Mouse (Mus musculus) gastrocnemius, postnatal 25 days (tissue): ENCODE measurements around the gene Arl5c. TPM values are rescaled to one million over a fixed set of nuclear protein-coding genes. Genes with fewer than 3 reads are reported as not detected.

Experiments
- DNase-seq: peaks from one replicate; pipeline ENCODE4 v3.0.0; 2022
- long read RNA-seq, 2 experiments: library from polyadenylated mRNA; stranded (forward); transcript quantifications; one replicate each; pipeline ENCODE4 v2.0.0; 2021
- total RNA-seq, 2 experiments: library from RNA; stranded (reverse); gene quantifications; 1 replicate in 1 of 2; 2 replicates in 1 of 2; pipeline ENCODE4 v1.2.3; 2021

Gene Arl5c
- under 1 TPM in 1 of 2 experiments, not detected in 1; 0.27 TPM for total RNA-seq
- long read RNA-seq, experiment 1 = 0 reads
- long read RNA-seq, experiment 2 = 0 reads

DNA sequence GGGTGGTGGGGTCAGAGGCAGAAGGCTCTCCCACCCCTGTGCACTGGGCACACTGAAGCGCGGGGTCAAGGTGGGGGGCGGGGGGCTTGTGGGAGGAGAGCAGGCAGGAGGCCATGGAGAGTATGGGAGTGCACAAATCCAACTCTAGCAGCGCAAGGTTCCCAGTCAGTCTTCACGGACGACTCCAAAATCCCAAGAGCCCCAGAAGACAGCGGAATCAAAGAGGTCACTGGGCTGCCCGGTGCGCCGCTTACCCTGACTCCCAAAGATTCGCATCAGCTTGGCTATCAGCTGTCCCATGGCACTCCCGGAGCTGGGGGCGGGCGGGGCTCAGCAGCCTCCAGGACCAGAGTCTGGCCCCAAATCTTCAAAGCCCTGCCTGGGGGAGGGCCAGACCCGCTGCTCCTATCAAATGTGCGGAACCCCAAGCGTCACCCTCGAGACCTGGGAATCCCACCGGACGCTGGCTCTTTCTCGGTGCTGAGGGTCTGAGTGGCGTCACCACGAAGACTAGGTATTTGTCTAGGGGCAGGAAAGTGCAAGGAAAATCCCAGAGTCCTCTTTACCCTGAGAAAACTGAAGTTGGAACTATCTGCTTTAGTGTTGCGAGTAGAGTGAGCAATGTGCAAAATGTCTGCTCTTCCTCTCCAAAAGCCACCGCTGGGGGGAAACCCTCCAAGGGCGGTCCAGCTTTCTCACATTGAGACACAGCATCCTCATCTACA, at the start of gene Arl5c:
Gene Arl5c, minus strand, starts transcription at position 618 of the 725 bp plus-strand sequence.
- peak; percentile 55 for DNase-seq

DNA sequence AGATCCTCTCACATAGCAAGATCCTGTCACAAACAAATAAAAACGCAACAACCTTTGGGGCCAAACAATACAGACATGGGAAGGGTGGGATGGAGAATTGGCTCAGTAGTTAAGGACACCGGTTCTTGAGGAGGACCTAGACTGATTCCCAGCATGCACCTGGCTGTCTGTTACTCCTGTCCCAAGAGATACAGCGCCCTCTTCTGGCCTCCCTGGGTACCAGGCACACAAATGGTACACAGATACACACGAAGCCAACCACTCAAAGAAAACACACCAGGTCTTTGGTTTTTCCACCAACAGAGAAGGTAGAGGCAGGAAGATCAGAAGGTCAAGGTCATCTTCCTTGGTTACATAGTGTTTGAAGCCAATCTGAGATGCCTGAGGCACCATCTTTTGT, 49.6 kb upstream of the Arl5c start:
- no peak for DNase-seq

DNA sequence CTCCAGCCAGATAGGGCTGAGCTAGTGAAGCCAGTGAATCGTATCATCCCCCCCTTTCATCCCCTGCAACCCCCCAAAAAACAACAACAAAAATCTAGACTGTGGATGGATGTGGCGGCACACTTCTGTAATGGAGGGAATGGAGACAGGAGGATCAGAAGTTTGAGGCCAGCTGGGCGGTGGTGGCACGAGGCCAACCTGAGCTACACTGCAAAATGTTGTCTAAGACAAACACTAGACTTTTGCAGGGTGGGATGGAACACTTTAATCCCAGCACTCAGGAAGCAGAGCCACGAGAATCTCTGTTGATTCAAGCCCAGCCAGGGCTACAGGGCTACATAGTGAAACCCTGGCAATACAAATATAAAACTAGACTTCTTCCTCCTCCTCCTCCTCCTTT, 48.1 kb upstream of the Arl5c start:
- no peak for DNase-seq

DNA sequence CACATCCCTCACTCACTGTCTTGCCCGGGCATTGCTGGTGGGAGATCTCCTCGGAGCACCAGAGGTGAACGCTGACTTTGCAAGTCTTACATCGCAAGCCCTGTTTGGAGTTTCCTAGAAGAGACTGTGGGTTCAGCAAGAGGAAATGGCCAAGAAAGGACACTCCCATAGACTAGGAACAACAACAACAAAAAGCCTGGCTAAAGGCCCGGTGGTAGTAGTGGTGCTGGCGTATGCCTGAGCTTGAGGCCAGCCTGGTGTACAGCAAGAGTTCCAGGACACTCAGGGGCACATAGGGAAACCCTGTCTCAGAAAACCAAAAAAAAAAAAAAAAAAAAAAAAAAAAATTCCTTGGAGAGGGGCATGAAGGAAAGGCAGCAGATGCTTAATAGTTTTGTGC, 46.8 kb upstream of the Arl5c start:
- no peak for DNase-seq

GRCm38 (mm10) chr11:98040975-98041374, 45.0 kb upstream of the Arl5c start:
- DNase-seq = no peak

DNA sequence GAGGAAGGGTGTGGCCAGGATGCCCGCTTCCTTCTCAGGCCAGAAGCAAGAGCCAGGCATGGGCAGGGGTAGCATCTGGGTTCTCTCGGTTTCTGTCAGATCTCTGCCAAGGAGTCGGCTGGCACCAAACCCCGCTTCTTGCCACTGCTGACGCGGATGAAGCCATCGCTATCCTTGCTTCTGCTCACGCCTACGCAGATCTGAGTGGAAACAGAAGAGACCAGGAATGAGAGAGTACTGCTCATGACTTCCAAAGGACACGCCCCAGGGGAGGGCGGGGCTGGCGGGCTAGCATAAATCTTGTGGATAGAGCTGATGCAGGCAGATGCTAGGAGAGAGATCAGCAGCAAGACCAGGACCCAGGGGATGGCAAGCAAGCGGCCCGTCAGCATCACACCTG, 41.9 kb upstream of the Arl5c start:
- no peak for DNase-seq

- DNase-seq = peak; percentile 49
Measured at GRCm38 (mm10) chr11:98035977-98036377, 40.0 kb upstream of the Arl5c start.

DNA sequence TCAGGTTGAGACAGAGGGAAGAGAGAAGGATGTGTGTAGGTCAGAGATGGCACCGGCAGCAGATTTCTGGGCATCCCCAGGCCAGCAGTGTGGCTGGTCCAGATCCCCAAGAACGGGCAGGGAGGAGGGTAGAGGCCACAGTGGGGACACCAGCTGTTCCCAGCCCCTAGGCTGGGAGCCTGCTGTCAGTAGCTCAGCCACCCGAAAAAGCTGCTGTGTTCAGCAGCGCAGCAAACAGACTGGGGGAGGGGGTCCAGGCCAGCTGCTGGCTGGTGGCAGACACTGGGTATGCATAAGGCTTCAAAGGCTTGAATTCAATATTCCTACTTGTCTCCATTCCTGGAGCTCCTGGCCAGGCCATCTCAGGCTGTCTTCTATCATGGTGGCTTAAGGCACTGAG, 38.9 kb upstream of the Arl5c start:
- no peak for DNase-seq

GRCm38 (mm10) chr11:98034061-98034460, 38.1 kb upstream of the Arl5c start:
- no peak for DNase-seq

- no peak for DNase-seq
Measured at GRCm38 (mm10) chr11:98031443-98031770, 35.4 kb upstream of the Arl5c start.

DNA sequence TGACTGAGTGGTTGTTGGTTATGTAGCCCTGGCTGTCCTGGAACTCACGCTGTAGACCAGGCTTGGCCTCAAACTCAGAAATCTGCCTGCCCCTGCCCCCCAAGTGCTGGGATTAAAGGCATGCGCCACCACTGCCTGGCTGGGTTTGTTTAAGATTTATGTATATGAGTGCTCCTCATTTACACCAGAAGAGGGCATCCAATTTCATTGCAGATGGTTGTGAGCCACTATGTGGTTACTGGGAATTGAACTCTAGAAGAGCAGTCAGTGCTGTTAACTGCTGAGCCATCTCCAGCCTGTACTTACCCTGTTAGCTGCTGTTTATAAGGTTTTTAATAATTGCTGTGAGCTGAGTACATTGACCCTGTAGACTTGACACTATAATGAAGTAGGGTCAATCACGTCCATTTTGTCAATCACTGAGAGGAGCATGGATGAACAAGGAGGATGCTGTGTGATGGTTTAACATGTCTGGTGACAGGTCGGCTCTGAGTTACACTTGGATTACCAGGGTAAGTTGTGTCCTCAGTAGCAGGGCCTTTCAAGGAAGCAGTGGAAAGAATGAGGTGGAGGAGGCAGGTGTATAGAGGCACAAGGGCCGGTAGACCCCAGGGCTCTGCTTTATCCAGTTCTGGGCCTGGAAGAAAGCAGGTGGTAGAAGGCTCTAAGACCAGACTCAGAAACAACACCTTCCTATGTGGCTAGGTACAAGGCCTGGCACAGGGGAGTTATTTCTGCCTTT, 34.9 kb upstream of the Arl5c start:
- no peak for DNase-seq

- DNase-seq = no peak
Measured at GRCm38 (mm10) chr11:98027785-98028184, 31.8 kb upstream of the Arl5c start.

- no peak for DNase-seq
Measured at GRCm38 (mm10) chr11:98027297-98027688, 31.3 kb upstream of the Arl5c start.

- peak; percentile 84 for DNase-seq
Measured at GRCm38 (mm10) chr11:98026570-98027296, 30.8 kb upstream of the Arl5c start, which contains the start of gene Rpl19. Gene Rpl19 (plus strand): TSS chr11:98026710.

DNA sequence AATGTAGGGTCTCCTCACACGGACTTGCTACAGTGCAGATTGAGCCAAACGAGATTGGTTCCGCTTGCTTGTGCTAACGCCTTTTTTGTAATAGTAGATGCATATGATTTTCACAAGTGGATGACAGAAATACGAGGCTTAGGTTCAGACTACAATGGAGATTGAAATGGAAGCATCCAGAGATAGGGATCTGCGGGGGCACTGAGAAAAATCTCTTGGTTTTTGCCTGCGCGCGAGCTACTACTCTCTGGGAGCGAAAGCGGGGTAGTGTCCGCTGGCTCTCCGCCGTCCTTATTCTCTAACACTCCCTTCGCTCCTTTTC, 30.2 kb upstream of the Arl5c start:
- no peak for DNase-seq

- DNase-seq = no peak
Measured at GRCm38 (mm10) chr11:98024516-98024915, 28.5 kb upstream of the Arl5c start.

DNA sequence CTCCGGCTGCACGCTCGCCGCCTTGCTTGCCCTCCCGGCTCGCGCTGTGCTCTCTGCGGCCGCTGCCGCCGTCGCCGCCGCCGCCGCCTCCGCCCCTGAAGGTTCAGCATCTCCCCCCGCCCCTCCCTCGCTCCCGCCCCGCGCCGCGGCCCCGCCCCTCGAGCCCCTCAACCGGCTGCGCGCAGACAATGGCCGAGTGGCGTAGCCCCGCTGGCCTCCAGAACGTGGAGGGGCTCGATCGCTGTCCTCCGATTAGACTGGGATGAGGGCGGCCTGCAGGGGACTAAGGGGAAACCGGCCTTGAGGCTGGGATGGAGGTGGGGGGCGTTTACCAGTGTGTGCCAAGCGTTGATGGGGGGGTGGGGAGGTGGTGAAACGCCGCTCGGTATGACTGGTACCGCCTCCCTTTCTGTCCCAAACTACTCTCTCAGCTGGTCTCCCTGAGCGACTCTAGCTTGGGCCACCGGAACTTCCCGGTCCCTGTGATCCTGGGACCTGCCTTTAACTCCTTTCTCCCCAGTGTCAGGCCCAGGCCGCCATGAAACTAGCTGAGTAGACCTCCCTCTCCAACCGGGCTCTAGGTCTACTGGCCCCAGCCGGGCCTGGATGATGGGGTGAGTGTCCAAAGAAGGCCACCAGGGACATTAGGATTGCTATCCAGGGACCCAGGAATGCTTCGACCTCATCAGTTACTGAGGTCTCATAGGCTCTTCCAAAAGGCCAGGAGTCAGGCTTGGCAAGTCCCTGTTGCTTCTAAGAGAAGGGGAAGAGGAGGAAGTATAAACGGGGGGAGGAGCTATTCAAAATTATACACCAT, 26.8 kb upstream of the Arl5c start, which contains the start of gene Cacnb1:
Gene Cacnb1, minus strand, starts transcription at position 480 of the 817 bp plus-strand sequence.
- DNase-seq = peak; percentile 69

- DNase-seq = no peak
Measured at GRCm38 (mm10) chr11:98022253-98022554, 26.2 kb upstream of the Arl5c start.

DNA sequence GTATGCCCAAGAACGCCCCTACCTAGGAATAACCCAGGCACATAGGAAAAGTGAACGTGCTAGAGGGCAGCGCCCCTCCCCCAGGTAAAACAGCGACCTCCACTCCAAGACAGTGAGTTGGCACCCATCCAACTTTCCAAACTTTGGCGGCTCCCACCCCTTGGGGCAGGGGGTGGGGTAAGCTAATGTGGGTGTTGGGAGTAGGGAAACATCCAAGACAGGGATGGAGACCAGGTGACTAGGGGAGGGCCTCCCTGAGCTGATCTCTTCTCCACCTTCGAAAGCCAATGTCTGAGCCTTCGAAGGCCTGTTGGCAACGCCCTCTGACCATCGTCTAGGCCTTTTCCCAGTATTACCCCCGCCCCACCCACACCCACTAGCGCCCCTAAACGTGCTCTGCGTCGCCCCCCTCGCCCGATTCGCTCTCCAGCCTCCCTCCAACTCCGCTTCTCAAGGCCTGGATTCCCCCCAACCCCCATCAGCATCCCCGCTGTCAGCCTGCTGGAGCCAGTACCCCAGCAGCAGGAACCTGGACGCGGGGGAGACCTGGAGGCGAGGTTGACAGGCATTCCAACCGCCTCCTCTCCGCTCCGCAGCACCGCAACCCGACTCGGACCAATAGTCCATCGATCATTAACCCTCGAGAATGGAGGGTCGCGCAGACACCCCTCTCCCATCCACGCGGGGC, 25.7 kb upstream of the Arl5c start:
- DNase-seq = no peak

- DNase-seq = no peak
Measured at GRCm38 (mm10) chr11:98021118-98021517, 25.1 kb upstream of the Arl5c start.

DNA sequence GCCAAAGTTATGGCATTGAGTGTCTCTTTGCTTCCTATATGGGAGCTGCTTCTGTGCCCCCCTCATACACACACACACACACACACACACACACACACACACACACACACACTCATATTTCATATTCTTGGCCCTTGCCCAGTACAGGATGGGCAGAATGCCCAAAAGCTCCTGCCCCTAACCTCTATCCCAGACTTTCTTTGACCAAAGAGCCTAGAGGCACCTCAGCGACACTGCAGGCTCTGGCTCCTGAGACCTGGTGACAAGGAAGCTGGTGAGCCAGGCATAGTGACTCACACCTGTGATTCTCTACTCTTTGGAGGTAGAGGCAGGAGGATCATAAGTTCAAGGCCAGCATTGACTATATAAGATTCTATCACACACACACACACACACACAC, 24.7 kb upstream of the Arl5c start:
- DNase-seq = no peak
